Mouse (Mus musculus): ENCODE results near the gene Gcfc2.

Gcfc2 gene

GRCm38 (mm10) chr6:81923523-81924142 lies at the start of gene Gcfc2:
Gene Gcfc2 (plus strand): TSS chr6:81923669.
- DNase-seq (ENCODE audit: extremely low read depth, low read depth, low spot score), result no peak

- no peak for DNase-seq (ENCODE audit: extremely low read depth, low read depth, low spot score)
Measured at GRCm38 (mm10) chr6:81895678-81896230, 27.7 kb upstream of the Gcfc2 start.

GRCm38 (mm10) chr6:81910302-81910855 lies 13.1 kb upstream of the Gcfc2 start:
- no peak for DNase-seq (ENCODE audit: extremely low read depth, low read depth, low spot score)

GRCm38 (mm10) chr6:81911244-81911643 lies 12.2 kb upstream of the Gcfc2 start:
- DNase-seq (ENCODE audit: extremely low read depth, low read depth, low spot score), result no peak

- DNase-seq (ENCODE audit: extremely low read depth, low read depth, low spot score), result no peak
Measured at GRCm38 (mm10) chr6:81911713-81912112, 11.8 kb upstream of the Gcfc2 start.

GRCm38 (mm10) chr6:81912177-81912576 lies 11.3 kb upstream of the Gcfc2 start:
- no peak for DNase-seq (ENCODE audit: extremely low read depth, low read depth, low spot score)

- no peak for DNase-seq (ENCODE audit: extremely low read depth, low read depth, low spot score)
Measured at GRCm38 (mm10) chr6:81924304-81924703, 835 bp downstream of the Gcfc2 start.

GRCm38 (mm10) chr6:81929402-81929801 lies 5.9 kb downstream of the Gcfc2 start:
- DNase-seq (ENCODE audit: extremely low read depth, low read depth, low spot score), result no peak

- no peak for DNase-seq (ENCODE audit: extremely low read depth, low read depth, low spot score)
Measured at GRCm38 (mm10) chr6:81933281-81933680, 9.8 kb downstream of the Gcfc2 start.

GRCm38 (mm10) chr6:81941718-81942117 lies 18.2 kb downstream of the Gcfc2 start:
- no peak for DNase-seq (ENCODE audit: extremely low read depth, low read depth, low spot score)

GRCm38 (mm10) chr6:81943281-81943680 lies 19.8 kb downstream of the Gcfc2 start:
- no peak for DNase-seq (ENCODE audit: extremely low read depth, low read depth, low spot score)

- DNase-seq (ENCODE audit: extremely low read depth, low read depth, low spot score), result no peak
Measured at GRCm38 (mm10) chr6:81944432-81944831, 21.0 kb downstream of the Gcfc2 start.

GRCm38 (mm10) chr6:81946906-81947305 lies 23.4 kb downstream of the Gcfc2 start:
- DNase-seq (ENCODE audit: extremely low read depth, low read depth, low spot score), result no peak

GRCm38 (mm10) chr6:81955133-81955532 lies 31.7 kb downstream of the Gcfc2 start:
- DNase-seq (ENCODE audit: extremely low read depth, low read depth, low spot score), result no peak

- DNase-seq (ENCODE audit: extremely low read depth, low read depth, low spot score), result no peak
Measured at GRCm38 (mm10) chr6:81956399-81956798, 32.9 kb downstream of the Gcfc2 start.

- DNase-seq (ENCODE audit: extremely low read depth, low read depth, low spot score), result no peak
Measured at GRCm38 (mm10) chr6:81957992-81958391, 34.5 kb downstream of the Gcfc2 start.

GRCm38 (mm10) chr6:81959866-81960265 lies 36.4 kb downstream of the Gcfc2 start:
- no peak for DNase-seq (ENCODE audit: extremely low read depth, low read depth, low spot score)

- DNase-seq (ENCODE audit: extremely low read depth, low read depth, low spot score), result no peak
Measured at GRCm38 (mm10) chr6:81960284-81960683, 36.8 kb downstream of the Gcfc2 start.

- no peak for DNase-seq (ENCODE audit: extremely low read depth, low read depth, low spot score)
Measured at GRCm38 (mm10) chr6:81965296-81966067, 42.0 kb downstream of the Gcfc2 start, which contains the start of gene Mrpl19. Gene Mrpl19 (minus strand): TSS chr6:81965958.

- DNase-seq (ENCODE audit: extremely low read depth, low read depth, low spot score), result no peak
Measured at GRCm38 (mm10) chr6:81966068-81966544, 42.6 kb downstream of the Gcfc2 start.

- no peak for DNase-seq (ENCODE audit: extremely low read depth, low read depth, low spot score)
Measured at GRCm38 (mm10) chr6:81971196-81971595, 47.7 kb downstream of the Gcfc2 start.

GRCm38 (mm10) chr6:81972595-81972994 lies 49.1 kb downstream of the Gcfc2 start:
- DNase-seq (ENCODE audit: extremely low read depth, low read depth, low spot score), result no peak

Data from fat pad, adult 2 months (tissue).